Mouse (Mus musculus) Patski (cell line): Measurements from ENCODE around the gene Cabp4. TPM values are rescaled to one million over a fixed set of nuclear protein-coding genes. Genes with fewer than 3 reads are reported as not detected.

ENCODE experiments used
- ATAC-seq: fragments of 100-300 bp; one replicate; pipeline ENCODE4 v1.8.0; 2021
- CTCF ChIA-PET: fragments of 350-600 bp; sonication (Branson Sonifier 250); formaldehyde crosslinking; loops from one replicate; lab custom pipeline; 2022; ENCODE audit warnings: inconsistent platforms; lab: Charles Lee
- POLR2A ChIA-PET: fragments of 350-600 bp; sonication (Branson Sonifier 250); formaldehyde crosslinking; loops from one replicate; lab custom pipeline; 2022; ENCODE audit warnings: antibody characterized with exemption, inconsistent platforms; lab: Charles Lee
- DNase-seq: peaks from one replicate; pipeline ENCODE4 v3.0.0-alpha.2; 2011; ENCODE audit warnings: low read depth, low spot score
- H3K27me3 ChIP-seq: fragments of 371-371 bp; one replicate; pipeline ENCODE4 v1.5.1; 2021
- CTCF ChIP-seq: fragments of 100-300 bp; IDR thresholded peaks from one replicate; pipeline ENCODE4 v1.5.1; 2021
- in situ Hi-C: fragments of 300-500 bp; cut with MboI; formaldehyde crosslinking; loops from 3 replicates; pipeline ENCODE4 v1.11.1; 2018; ENCODE audit warnings: low pct_unique_long_range_greater_than_20kb, mixed read lengths
- polyA plus RNA-seq: library from polyadenylated mRNA; unstranded; gene quantifications from one replicate; pipeline ENCODE4 v1.2.3, GENCODE M21; 2021

The Cabp4 gene
- polyA plus RNA-seq, 1 experiment from 2014 or later: 0.17 TPM

DNA sequence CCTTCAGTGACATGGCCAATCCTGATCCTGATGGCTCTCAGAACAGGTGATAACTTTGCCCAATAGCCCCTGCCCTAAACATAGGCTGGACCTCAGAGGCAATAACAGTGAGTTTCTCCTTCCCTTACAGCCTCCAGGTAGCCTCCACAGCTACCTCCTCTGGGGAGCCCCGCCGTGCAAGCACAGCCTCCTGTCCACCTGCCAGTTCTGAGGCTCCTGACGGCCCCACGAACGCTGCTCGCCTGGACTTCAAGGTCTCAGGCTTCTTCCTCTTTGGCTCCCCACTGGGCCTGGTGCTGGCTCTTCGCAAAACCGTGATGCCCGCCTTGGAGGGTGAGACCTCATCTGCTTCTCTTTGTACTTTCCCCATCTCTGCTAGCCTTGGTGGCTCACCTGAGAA is 35.3 kb downstream of the Cabp4 start:
- ChIA-PET POLR2A (no interaction called here), CTCF (no interaction called here)
- ATAC-seq: no peak
- in situ Hi-C loops: no loop called here
- DNase-seq: no peak
- H3K27me3 ChIP-seq: no peaks in the 10 kb centered on the region
- no peak for TF ChIP-seq CTCF

GRCm38 (mm10) chr19:4106654-4107053 is 37.2 kb downstream of the Cabp4 start:
- no peak for TF ChIP-seq CTCF
- H3K27me3 ChIP-seq: no peaks in the 10 kb centered on the region
- no peak for ATAC-seq
- no peak for DNase-seq
- POLR2A ChIA-PET: no interaction called here
- in situ Hi-C loops: no loop called here
- CTCF ChIA-PET: no interaction called here

GRCm38 (mm10) chr19:4104675-4105194 is 39.1 kb downstream of the Cabp4 start:
- ATAC-seq (no peak), DNase-seq (no peak)
- POLR2A ChIA-PET: no interaction called here
- H3K27me3 ChIP-seq: no peaks in the 10 kb centered on the region
- no peak for TF ChIP-seq CTCF
- in situ Hi-C loops: no loop called here
- CTCF ChIA-PET: interaction anchor here (1.3 kb wide), 1 partner anchor 20 kb away, joined by 4 read pairs; no protein-coding TSS in a partner anchor

- ATAC-seq: no peak
- no peaks in the 10 kb centered on the region for H3K27me3 ChIP-seq
- DNase-seq: no peak
- no peak for TF ChIP-seq CTCF
- ChIA-PET POLR2A (no interaction called here), CTCF (interaction anchor here (1.3 kb wide), 1 partner anchor 21 kb away, joined by 4 read pairs; no protein-coding TSS in a partner anchor)
- in situ Hi-C loops: no loop called here
Measured at GRCm38 (mm10) chr19:4103792-4104191, 40.0 kb downstream of the Cabp4 start.

DNA sequence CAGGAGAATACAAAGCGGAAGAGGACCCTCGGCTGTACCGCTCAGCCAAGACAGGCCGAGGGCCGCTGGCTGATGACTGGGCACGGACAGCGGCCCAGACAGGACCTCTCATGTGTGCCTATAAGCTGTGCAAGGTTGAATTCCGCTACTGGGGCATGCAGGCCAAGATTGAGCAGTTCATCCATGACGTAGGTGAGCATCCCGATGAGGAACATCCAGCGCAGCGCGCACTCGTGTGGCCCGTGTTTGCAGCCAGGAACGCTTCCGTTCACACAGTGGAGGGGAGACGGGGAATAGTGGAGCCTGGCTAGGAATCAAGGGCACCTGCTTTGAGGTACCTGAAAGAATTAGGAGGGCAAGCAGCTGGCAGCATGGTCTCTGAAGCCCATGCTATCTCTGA is 40.5 kb downstream of the Cabp4 start:
- in situ Hi-C loops: no loop called here
- no peak for ATAC-seq
- TF ChIP-seq CTCF: no peak
- CTCF ChIA-PET: interaction anchor here (1.3 kb wide), 1 partner anchor 22 kb away, joined by 4 read pairs; no protein-coding TSS in a partner anchor
- no peak for DNase-seq
- no peaks in the 10 kb centered on the region for H3K27me3 ChIP-seq
- POLR2A ChIA-PET: no interaction called here

DNA sequence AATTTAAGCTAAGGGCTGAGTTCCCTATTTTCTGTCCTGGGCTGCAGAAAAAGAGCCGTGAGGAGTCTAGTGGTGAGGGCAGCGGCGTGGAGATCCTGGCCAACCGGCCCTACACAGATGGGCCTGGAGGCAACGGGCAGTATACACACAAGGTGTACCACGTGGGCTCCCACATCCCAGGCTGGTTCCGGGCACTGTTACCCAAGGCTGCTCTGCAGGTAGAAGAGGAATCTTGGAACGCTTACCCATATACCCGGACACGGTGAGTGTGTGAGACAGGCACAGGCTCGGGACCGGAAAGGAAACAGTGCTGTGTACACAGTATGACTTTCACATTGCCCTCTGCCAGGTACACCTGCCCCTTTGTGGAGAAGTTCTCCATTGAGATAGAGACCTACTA is 41.2 kb downstream of the Cabp4 start:
- in situ Hi-C loops: no loop called here
- CTCF ChIA-PET: interaction anchor here (1.3 kb wide), 1 partner anchor 55 kb away, joined by 3 read pairs; no protein-coding TSS in a partner anchor
- no peak for DNase-seq
- POLR2A ChIA-PET: no interaction called here
- no peak for ATAC-seq
- TF ChIP-seq CTCF: no peak
- H3K27me3 ChIP-seq: no peaks in the 10 kb centered on the region

DNA sequence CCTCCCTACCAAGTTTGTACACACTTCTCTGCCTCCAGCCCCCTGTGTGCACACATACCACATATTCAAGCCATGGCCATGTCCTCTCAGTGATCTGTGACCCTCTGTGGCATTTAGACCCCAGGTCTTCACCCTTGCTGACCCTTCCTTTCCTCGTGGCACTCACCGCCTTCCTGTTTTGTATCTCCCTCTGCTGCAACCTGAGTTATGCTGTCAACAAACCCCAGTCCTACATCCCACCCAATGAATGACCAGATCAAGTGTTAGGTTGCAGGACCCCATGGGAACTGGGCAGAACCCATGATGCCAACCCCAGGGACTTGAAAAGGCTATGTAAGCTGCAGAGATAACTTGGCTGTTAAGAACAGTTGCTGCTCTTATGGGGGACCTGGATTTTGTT is 41.8 kb downstream of the Cabp4 start:
- POLR2A ChIA-PET: no interaction called here
- no peaks in the 10 kb centered on the region for H3K27me3 ChIP-seq
- CTCF ChIA-PET: interaction anchor here (1.3 kb wide), 1 partner anchor 54 kb away, joined by 3 read pairs; no protein-coding TSS in a partner anchor
- ATAC-seq (no peak), DNase-seq (no peak)
- in situ Hi-C loops: no loop called here
- no peak for TF ChIP-seq CTCF

- no peak for DNase-seq
- CTCF ChIA-PET: interaction anchor here (1.3 kb wide), 1 partner anchor 53 kb away, joined by 3 read pairs; no protein-coding TSS in a partner anchor
- no peak for TF ChIP-seq CTCF
- POLR2A ChIA-PET: no interaction called here
- H3K27me3 ChIP-seq: no peaks in the 10 kb centered on the region
- no peak for ATAC-seq
- in situ Hi-C loops: no loop called here
Measured at GRCm38 (mm10) chr19:4101466-4101865, 42.4 kb downstream of the Cabp4 start.

GRCm38 (mm10) chr19:4100718-4101261 is 43.0 kb downstream of the Cabp4 start:
- ATAC-seq (no peak), DNase-seq (no peak)
- ChIA-PET POLR2A (no interaction called here), CTCF (no interaction called here)
- in situ Hi-C loops: no loop called here
- H3K27me3 ChIP-seq: no peaks in the 10 kb centered on the region
- TF ChIP-seq CTCF: no peak

GRCm38 (mm10) chr19:4099837-4100717 is 43.8 kb downstream of the Cabp4 start, which contains the start of gene Pitpnm1:
TSS of gene Pitpnm1 (plus strand) at chr19:4099998.
- in situ Hi-C loops: no loop called here
- CTCF ChIA-PET: interaction anchor here (1.2 to 2.1 kb wide), 5 partner anchors 17 to 99 kb away, joined by 3 to 11 read pairs (median 4); no protein-coding TSS in a partner anchor
- H3K27me3 ChIP-seq: no peaks in the 10 kb centered on the region
- POLR2A ChIA-PET: interaction anchor here (1.0 to 1.5 kb wide), 3 partner anchors 21 to 101 kb away, joined by 4 to 5 read pairs (median 5); partner anchors contain the start of gene Rad9a
- DNase-seq: no peak
- peak; percentile 24 for ATAC-seq
- TF ChIP-seq CTCF: no peak
